Mouse (Mus musculus) liver, adult 2 months (tissue): ENCODE data around the gene Krt15. TPM values are rescaled to one million over a fixed set of nuclear protein-coding genes. Genes with fewer than 3 reads are reported as not detected.

ENCODE experiments used
- DNase-seq: peaks from one replicate; pipeline ENCODE4 v3.0.0-alpha.2; 2011; ENCODE audit warnings: low read depth, low spot score; ENCODE audit errors: extremely low read depth
- H3K27ac ChIP-seq: fragments of 200-500 bp; replicated peaks from 2 replicates; pipeline ENCODE4 v1.5.1; 2012; ENCODE audit warnings: low read depth, mild to moderate bottlenecking, control low read depth, inconsistent platforms, low read length; ENCODE audit not compliant: insufficient read depth
- H3K27me3 ChIP-seq: fragments of 200-500 bp; 2 replicates; pipeline ENCODE4 v1.6.1; 2012; ENCODE audit warnings: mild to moderate bottlenecking, moderate library complexity, low read length, inconsistent platforms; ENCODE audit not compliant: control insufficient read depth, insufficient read depth
- H3K36me3 ChIP-seq: fragments of 200-500 bp; 2 replicates; pipeline ENCODE4 v1.6.1; 2012; ENCODE audit warnings: low read length, inconsistent platforms; ENCODE audit not compliant: control insufficient read depth, insufficient read depth
- H3K4me1 ChIP-seq: fragments of 200-500 bp; 2 replicates; pipeline ENCODE4 v1.6.1; 2011; ENCODE audit warnings: low read length; ENCODE audit not compliant: control insufficient read depth, insufficient read depth
- H3K4me3 ChIP-seq: fragments of 200-500 bp; 2 replicates; pipeline ENCODE4 v1.5.1; 2011; ENCODE audit warnings: low read depth, mild to moderate bottlenecking, control low read depth, low read length, moderate library complexity; ENCODE audit not compliant: insufficient read depth
- H3K79me2 ChIP-seq: fragments of 200-500 bp; 2 replicates; pipeline ENCODE4 v1.6.1; 2012; ENCODE audit warnings: inconsistent platforms, mild to moderate bottlenecking, low read length, moderate library complexity; ENCODE audit not compliant: control insufficient read depth, insufficient read depth
- H3K9ac ChIP-seq: fragments of 200-500 bp; 2 replicates; pipeline ENCODE4 v1.6.1; 2012; ENCODE audit warnings: low read depth, mild to moderate bottlenecking, control low read depth, inconsistent platforms, low read length
- CTCF ChIP-seq: fragments of 200-500 bp; IDR thresholded peaks from 2 replicates; pipeline ENCODE4 v1.5.1; 2011; ENCODE audit warnings: low read depth, low read length, control low read depth
- POLR2A ChIP-seq: fragments of 200-500 bp; IDR thresholded peaks from 2 replicates; pipeline ENCODE4 v1.6.1; 2011; ENCODE audit warnings: low read length, control low read depth; ENCODE audit not compliant: insufficient read depth; ENCODE audit errors: extremely low read depth
- WGBS: fragments of 180-500 bp; shearing (Covaris S2); methylation state at CpG from one replicate; pipeline ENCODE4 v1.1.7; 2018; 5-methylcytosine and 5-hydroxymethylcytosine counted together
- polyA plus RNA-seq: library from polyadenylated mRNA; depleted of rRNA; stranded (reverse); fragments of >200 nt; gene quantifications from 2 replicates; pipeline ENCODE4 v1.2.3, GENCODE M21; 2012; rRNA removed
- total RNA-seq: library from RNA; depleted of rRNA; stranded (reverse); fragments of >200 nt; gene quantifications from 2 replicates; pipeline ENCODE4 v1.2.3, GENCODE M21; 2014; rRNA removed

Krt15 gene
- not detected in 2 replicates for total RNA-seq
- polyA plus RNA-seq, result not detected in 2 replicates

GRCm38 (mm10) chr11:100135731-100136130 lies at the start of gene Krt15:
Gene Krt15 (minus strand): TSS chr11:100135928.
- H3K27me3 ChIP-seq, result no peaks in the 10 kb centered on the region
- WGBS, result 61% methylated on average over 7 of the region's 7 CpGs
- H3K27ac ChIP-seq, result no peak within 1 kb of the TSS
- H3K79me2 ChIP-seq, result no peaks in the 10 kb centered on the region
- no peaks in the 10 kb centered on the region for H3K4me1 ChIP-seq
- no peak for DNase-seq
- no peaks in the 10 kb centered on the region for H3K36me3 ChIP-seq
- H3K4me3 ChIP-seq, result no peak within 1 kb of the TSS
- TF ChIP-seq POLR2A, result no peak
- no peak for TF ChIP-seq CTCF
- no peak within 1 kb of the TSS for H3K9ac ChIP-seq

- Histone ChIP-seq H3K27me3 (no peaks in the 10 kb centered on the region), H3K79me2 (no peaks in the 10 kb centered on the region), H3K36me3 (no peaks in the 10 kb centered on the region), H3K4me1 (no peaks in the 10 kb centered on the region), H3K27ac (no peak overlapping the region), H3K9ac (no peak overlapping the region), H3K4me3 (no peak overlapping the region)
- WGBS, result 70% methylated on average over 7 of the region's 7 CpGs
- no peak for TF ChIP-seq CTCF
- no peak for TF ChIP-seq POLR2A
- no peak for DNase-seq
Observed at GRCm38 (mm10) chr11:100181725-100182124, 46.0 kb upstream of the Krt15 start.

- Histone ChIP-seq H3K4me1 (no peaks in the 10 kb centered on the region), H3K9ac (no peak overlapping the region), H3K27me3 (no peaks in the 10 kb centered on the region), H3K36me3 (no peaks in the 10 kb centered on the region), H3K27ac (no peak overlapping the region), H3K4me3 (no peak overlapping the region), H3K79me2 (no peaks in the 10 kb centered on the region)
- TF ChIP-seq CTCF (no peak), POLR2A (no peak)
- WGBS, result 27% methylated on average over 3 of the region's 3 CpGs
- DNase-seq, result no peak
Observed at GRCm38 (mm10) chr11:100179260-100179659, 43.5 kb upstream of the Krt15 start.

- H3K36me3 ChIP-seq, result no peaks in the 10 kb centered on the region
- 77% methylated on average over 5 of the region's 5 CpGs for WGBS
- no peak for TF ChIP-seq CTCF
- no peak for TF ChIP-seq POLR2A
- H3K4me1 ChIP-seq, result no peaks in the 10 kb centered on the region
- H3K9ac ChIP-seq, result no peak overlapping the region
- H3K27ac ChIP-seq, result no peak overlapping the region
- H3K79me2 ChIP-seq, result no peaks in the 10 kb centered on the region
- H3K4me3 ChIP-seq, result no peak overlapping the region
- no peak for DNase-seq
- H3K27me3 ChIP-seq, result no peaks in the 10 kb centered on the region
Observed at GRCm38 (mm10) chr11:100178307-100178706, 42.6 kb upstream of the Krt15 start.

- H3K4me3 ChIP-seq, result no peak overlapping the region
- no peak for TF ChIP-seq CTCF
- no peak for TF ChIP-seq POLR2A
- H3K9ac ChIP-seq, result no peak overlapping the region
- no peaks in the 10 kb centered on the region for H3K36me3 ChIP-seq
- H3K79me2 ChIP-seq, result no peaks in the 10 kb centered on the region
- H3K27ac ChIP-seq, result no peak overlapping the region
- DNase-seq, result no peak
- H3K4me1 ChIP-seq, result no peaks in the 10 kb centered on the region
- H3K27me3 ChIP-seq, result no peaks in the 10 kb centered on the region
- 71% methylated on average over 9 of the region's 9 CpGs for WGBS
Observed at GRCm38 (mm10) chr11:100176791-100177190, 41.1 kb upstream of the Krt15 start.

- Histone ChIP-seq H3K27ac (no peak overlapping the region), H3K9ac (no peak overlapping the region), H3K79me2 (no peaks in the 10 kb centered on the region), H3K4me1 (no peaks in the 10 kb centered on the region), H3K36me3 (no peaks in the 10 kb centered on the region), H3K4me3 (no peak overlapping the region), H3K27me3 (no peaks in the 10 kb centered on the region)
- TF ChIP-seq CTCF, result peak; percentile 95
- no peak for TF ChIP-seq POLR2A
- WGBS, result 25% methylated on average over 14 of the region's 14 CpGs
- DNase-seq, result peak; percentile 42
Observed at GRCm38 (mm10) chr11:100168765-100169762, 33.3 kb upstream of the Krt15 start.
